Mouse (Mus musculus) spleen, embryonic (tissue): ENCODE data around the gene Calb2.

Experiments used
- CTCF ChIA-PET: fragments of 350-600 bp; sonication (Branson Sonifier 250); formaldehyde crosslinking; loops from one replicate; lab custom pipeline; 2022; lab: Charles Lee

The Calb2 gene

DNA sequence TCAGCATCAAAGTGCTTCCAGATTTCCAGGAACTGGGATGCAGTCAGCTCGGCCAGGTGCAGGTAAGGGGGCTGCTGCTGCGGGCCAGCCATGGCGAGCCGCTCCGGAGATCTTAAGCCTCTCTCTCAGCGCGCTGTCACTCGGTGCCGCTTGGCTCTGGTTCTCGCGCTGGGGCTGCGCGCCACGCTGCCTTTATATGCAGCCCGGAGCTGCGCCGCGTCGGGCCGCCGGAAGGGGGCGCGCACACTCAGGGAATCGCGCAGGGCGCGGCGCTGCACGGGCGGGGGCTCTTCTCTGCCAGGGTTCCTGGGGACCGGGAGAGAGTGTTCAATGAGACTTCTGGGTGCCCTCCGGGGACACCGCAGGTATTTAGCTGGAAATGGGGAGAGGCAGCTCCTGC is at the start of gene Calb2:
Gene Calb2 (minus strand): TSS at position 165 of the 400 bp plus-strand sequence.
- CTCF ChIA-PET = no interaction called here

DNA sequence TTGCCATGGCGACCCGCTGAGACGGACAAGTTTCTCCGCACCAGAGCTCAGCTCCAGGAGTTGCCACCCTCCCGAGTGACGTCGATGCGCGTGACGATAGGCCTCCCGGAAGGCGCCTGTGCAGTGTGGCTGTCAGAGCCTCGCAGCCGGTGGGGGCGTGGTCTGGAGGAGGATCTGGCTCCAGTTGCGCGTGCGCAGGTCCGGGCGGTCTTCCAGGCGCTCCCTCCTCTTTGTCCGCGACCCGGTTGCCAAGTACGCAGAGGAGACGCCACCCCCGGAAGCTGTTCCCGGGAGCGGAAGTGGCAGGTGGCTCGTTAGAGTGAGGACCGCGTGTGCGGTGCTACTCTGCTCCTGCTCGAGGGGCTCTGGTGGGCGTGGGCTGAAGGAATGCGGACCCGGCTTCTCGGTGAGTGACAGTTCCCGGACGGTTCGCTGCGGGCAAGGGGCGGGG is 49.7 kb upstream of the Calb2 start:
- CTCF ChIA-PET = no interaction called here

DNA sequence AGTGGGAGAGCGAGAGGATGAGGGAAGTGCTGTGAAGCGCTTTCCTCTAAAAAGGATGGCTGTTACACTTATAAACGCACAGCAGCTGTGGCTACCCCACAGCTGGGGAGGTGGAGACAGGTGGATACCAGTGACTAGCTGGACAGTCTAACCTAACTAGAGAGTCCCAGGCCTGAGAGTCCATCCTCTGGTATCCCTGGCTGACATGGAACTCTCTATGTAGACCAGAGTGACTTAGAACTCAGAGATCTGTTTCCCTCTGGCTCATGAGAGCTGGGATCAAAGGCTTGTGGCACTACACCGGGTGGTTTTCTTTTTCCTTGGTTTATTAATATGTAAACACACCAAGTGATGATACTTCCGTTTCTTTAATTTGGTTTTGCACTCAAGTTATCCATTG is 49.2 kb upstream of the Calb2 start:
- CTCF ChIA-PET = no interaction called here

DNA sequence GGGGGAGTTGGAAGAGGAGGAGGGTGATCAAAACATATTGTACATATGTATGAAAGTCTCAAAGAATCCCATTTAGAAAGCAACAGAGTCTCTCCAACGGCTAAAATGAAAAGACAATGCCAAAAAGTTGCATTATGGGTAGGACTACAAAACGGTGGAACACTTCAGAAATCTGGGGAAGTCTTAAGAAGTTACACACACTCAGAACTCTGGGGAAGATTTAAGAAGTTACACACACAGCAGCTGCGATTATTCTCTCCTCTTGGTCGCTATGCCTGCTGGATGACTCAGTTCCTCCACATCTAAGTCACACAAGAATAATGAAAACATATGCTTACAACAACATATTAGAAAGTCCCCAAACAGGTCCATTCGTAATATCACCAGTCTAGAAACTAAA is 48.2 kb upstream of the Calb2 start:
- CTCF ChIA-PET = no interaction called here

DNA sequence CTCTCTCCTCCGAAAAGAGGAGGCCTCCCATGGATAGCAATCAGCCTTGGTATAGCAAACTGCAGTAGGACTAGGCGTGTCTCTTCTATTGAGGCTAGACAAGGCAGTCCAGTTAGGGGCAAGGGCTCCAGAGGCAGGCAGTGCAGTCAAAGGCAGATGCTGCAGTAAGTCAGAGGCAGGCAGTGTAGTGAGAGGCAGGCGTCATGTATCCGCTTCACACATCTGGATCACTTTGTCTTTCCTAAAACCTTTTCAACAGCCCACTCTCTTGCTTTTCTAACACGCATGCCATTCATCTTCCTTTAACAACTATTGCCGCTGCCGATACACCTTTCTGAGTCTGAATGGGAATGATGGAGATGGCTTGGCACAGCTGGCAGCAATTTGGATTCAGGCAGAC is 47.4 kb upstream of the Calb2 start, which contains the start of gene Cmtr2:
Gene Cmtr2 (plus strand): TSS at position 301 of the 400 bp plus-strand sequence.
- CTCF ChIA-PET = no interaction called here

DNA sequence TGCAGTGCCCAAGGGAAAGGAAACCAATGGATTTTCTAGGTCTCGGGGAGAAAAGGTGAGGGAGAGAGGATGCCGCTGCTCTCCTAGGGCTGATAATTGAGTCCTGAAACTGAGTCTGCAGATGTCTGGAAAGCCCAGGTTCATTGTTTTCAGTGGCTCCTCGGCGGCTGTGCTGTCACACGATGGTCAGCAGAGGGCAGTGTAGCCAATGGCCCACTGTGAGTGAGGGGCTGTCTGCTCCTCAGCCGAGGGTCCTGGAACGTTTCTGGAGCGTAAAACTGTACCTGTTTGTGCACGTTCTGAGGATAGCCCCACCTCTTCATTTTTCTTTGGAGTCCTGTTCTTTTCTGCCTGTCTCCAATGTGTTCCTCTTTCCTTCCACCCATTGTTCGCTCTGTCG is 33.8 kb upstream of the Calb2 start:
- CTCF ChIA-PET = no interaction called here

DNA sequence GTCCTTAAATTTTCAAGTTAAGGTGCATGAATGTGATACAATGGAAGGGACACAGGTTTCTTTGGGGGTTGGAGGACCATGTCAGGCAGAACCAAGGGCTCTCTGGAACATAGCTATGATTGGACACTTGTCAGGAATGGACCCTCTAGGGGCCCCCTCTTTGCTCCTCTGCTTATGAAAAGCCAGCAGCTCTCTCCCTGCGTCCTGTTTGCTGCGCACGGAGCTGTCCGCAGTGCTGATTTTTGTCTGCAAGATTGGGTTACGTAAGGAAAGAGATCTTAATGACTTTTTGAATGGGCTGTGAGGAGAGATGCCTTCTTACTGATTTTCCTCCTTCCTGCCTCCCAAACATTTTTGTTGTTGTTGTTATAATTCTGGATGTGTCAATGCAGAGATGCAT is 28.7 kb upstream of the Calb2 start:
- CTCF ChIA-PET = no interaction called here

DNA sequence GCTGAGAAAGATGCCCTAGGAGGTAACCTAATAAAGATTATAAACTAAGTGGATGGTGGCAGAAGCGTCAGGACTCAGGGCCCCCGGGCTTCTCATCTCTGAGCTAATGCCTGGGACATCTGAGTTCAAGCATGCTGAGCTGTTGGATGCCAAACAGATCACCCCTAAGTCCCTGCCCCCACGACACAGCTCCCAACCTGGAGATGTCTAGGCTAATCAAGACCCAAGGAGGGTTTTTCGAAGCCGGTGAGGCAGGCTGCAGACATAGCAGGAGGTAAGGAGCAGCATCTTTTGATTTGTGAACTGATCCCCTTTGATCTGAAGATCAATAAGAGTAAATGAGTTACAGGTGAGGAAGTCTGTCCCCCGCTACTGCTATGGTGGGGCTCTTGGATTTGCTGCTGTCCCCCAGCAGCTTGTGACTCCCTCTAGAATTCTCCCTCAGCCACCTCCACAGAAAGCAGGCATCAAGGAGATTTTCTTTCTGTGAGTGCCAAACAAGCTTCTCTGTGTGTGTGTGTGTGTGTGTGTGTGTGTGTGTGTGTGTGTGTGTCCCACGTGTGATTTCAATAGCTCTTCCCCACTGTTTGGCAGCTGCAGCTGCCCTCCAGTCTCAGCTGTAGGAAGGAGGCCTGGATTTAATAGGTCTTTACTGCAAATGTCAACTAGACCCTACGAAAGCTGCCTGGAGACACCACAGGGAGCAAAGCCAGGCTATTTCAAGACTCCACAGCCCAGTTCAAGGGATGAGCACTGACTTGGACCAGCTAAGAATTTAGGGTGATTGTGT is 21.1 kb upstream of the Calb2 start:
- CTCF ChIA-PET = interaction anchor here (0.6 kb wide), 1 partner anchor 9 kb away, joined by 3 read pairs; no protein-coding TSS in a partner anchor

DNA sequence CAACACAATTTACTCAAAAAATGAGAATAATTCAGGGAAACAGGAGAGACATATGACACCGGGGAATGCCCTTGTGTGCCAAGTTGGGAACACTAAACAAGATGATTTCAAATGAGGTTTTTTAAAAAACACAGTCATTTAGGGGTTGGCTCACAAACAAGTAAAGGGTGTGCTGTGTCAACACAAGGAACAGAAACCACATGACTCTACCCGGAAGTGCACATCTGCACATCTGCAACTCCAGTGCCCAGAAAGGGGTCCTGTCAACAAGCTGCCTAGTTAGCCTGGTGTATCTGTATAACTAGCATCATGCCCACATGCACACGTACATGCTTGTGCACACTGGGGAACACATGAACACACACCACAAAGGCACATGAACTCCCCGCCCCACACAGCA is 17.5 kb upstream of the Calb2 start:
- CTCF ChIA-PET = no interaction called here

DNA sequence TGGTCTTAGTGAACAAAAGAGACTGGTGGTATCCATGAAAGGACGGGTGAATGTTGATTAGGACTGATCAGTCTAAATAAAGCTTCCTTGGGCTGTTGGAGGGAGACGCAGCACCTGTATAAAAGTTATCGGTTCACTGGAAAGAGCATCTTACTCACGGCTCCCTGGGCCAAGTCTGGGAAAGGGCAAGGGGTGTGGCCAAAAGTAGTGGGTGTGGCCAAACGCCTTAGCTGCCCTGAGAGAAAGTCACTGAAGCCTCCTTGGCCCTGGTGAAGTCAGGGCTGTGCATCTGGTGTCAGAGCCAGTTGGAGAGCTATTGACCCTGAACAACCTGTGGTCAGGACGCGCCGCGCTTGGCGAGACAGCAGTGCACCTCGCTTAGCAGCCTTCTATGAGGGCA is 15.7 kb upstream of the Calb2 start:
- CTCF ChIA-PET = no interaction called here

DNA sequence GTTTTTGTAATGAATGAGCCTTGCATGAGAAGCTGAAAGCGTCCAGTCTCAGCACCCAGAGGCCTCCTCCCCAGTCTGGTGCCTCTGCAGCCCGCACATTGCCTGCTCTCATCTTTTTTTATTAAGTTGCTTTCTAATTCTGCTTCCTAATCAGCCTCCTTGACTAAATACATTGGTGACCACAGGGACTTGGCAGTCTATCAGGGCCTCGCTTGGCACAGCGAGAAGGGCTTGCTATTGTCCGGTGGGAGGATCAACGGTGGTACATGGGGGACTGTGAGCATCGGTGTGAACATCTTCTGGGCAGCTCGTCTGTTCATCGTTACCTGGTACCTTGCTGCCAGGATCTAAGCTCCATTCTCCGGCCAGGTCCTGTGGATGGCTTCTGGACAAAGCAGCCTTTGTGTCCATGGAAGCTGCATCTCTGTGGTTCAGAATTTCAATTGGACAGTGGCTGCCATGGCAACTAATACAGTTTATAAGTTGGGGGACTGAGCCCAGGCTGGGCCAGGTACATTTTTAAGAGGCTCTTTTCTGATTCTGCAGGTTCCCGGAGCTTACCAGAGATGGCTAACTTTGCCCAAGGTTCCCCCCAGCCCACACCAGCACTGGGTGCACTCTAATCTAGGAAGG is 14.8 kb upstream of the Calb2 start:
- CTCF ChIA-PET = no interaction called here

DNA sequence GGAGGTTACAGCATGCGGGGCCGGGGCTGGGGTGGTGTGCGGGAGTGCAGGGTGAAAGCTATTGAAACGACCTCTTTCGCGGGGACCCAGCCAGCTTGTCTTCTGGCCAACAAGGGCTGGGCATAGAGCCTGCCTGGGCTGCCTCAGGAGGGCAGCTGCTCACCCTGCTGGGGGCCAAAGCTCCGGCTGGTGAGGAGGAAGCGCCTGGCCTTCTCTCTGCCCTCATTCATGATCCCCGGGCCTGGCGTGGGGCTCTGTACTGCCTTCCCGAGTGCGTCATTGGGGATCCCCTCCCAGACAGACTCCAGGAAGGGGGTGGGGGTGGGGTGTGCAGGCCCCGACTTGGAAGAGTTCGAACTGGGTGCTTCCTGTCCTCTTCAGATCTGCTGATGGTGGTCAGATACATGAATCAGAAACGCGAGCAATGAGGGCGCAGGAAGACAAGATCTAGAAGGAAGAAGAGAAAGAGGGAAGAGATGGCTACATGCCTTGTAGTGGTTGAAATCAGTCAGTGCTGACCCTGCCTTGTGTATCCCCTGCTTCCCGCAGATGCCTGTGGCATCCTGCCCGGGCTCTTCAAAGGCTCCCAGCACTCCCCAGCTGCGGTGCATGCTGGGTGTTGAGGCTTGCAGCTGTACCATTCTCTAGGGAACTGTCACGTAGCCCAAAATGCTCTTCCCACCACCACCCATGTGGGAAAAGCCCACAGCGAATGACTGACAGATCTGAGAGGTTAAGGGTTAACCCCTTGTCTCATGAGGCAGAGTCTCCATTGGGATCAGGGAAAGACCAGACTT is 9.5 kb upstream of the Calb2 start:
- CTCF ChIA-PET = no interaction called here

DNA sequence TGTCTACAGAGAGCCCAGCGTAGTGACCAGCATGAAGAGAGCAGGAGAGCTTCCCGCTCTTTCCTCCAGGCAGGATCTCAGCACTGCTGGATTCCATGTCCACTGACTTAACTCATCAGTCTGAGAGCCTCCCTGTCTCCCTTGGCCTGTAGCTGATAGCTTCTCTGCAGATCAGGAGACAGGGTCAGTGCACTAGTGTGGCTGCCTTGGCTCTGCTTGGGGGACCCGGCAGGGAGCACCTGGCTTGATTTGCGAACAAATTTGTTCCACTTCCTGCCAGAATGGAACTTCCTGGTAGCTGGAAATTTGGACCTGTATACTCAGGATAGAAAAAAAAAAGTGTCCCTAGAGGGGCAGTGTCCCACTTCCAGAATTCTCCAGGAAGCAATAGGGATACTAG is 6.8 kb upstream of the Calb2 start:
- CTCF ChIA-PET = no interaction called here

DNA sequence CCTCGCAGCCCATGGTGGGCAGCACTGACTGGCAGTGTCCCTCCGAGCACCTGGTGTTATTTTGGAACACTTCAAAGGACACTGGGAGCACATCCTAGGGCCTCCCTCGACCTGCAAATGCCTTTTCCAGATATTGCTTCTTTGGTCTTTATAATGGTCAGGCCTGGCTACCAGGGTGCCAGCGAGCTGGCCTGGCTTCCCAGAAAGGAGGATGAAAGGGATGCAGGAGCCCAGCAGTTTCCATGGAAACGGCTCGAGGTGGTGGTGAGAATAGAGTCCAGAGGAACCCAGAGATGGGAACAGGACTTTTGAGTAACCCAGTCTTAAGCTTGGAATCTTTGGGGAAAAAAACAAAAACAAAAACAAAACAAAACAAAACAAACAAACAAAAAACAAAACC is 4.2 kb upstream of the Calb2 start:
- CTCF ChIA-PET = no interaction called here

DNA sequence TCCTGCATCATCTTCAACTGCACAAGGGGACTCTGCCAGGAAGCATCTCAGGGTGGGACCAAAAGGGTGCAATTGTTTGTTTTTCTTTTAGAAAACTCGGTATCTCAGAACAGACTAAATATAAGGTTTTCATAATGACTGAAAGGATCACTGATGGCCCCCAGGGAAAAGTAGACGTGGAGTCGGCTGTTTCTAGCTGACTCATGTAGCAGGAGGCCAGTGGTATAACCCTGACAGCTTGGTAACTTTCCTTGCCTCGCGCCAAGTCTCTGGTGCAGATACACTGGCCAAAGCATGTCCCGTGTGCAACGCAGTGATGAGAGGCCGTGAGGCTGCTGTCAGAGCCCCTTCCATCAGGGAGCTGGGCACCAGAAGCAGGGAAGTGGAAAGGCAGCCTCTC is 1.7 kb downstream of the Calb2 start:
- CTCF ChIA-PET = no interaction called here

DNA sequence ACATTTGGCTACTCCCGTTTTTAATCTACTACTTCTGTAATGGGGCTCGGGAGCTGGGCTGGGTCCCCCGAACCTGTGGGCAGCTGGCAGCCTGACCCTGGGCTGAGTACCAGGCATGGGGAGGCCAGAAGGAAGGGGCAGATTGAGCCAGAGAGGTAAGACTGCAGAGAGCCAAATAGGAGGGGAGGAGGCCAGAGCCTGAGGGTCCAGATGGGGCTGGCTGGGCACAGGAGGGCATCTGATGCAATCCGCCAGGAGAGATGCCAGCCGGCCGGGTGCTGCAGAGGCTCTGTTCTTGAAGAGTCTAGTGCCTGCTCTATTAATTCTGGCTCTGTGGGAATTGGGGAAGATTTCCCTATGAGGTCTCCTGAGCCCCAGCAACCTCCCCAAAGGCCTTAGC is 6.0 kb downstream of the Calb2 start:
- CTCF ChIA-PET = no interaction called here

DNA sequence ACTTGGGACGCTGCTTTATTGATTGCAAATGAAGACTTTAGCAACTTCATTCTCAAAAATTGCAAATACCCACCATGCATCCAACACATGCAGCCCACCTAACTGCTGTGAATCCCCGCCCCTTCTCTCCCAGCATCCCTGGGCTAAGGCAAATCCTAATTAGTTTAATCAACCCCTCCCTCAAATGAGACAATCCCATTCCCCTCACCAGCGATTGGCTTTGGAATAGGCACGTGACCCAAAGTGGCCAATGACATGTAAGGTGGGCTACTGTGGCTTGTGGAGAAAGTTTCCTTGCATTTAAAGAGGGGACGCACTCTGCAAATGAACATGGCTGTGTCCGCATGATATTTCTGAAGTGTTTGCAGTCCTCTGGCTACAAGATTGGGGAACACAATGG is 15.1 kb downstream of the Calb2 start:
- CTCF ChIA-PET = no interaction called here

DNA sequence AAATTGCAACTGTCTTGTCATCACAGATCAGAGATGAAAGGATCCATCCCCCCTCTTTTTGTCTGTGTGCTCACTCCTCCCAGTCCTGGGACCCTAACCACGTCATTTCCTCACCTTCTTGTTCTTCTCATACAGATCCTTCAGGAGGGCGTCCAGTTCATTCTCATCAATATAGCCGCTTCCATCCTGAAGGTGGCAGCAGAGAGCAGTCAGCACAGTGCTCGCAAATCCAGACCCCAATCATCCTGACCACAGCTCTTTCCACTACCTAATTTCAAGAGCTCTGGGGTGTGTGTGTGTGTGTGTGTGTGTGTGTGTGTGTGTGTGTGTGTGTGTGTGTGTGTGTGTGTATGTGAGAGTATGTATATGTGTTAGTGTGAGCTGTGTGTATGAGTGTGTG is 22.5 kb downstream of the Calb2 start:
- CTCF ChIA-PET = no interaction called here

DNA sequence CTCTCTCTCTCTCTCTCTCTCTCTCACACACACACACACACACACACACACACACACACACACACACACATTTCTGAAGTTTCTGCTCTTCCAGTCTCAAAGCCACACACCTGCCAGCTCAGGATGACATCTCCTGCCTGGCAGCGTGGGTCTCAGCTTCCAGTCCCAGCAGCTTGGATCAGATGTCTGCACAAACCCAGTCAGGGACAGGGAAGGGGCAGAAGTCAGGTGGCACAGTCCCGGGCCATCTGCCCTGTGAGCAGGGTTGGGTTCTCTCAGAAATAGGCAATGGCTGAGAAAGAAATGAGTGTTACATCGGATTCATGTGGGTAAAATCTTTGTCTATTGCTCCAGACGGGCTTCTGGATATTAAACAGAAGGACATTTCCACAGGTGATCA is 27.2 kb downstream of the Calb2 start:
- CTCF ChIA-PET = no interaction called here

DNA sequence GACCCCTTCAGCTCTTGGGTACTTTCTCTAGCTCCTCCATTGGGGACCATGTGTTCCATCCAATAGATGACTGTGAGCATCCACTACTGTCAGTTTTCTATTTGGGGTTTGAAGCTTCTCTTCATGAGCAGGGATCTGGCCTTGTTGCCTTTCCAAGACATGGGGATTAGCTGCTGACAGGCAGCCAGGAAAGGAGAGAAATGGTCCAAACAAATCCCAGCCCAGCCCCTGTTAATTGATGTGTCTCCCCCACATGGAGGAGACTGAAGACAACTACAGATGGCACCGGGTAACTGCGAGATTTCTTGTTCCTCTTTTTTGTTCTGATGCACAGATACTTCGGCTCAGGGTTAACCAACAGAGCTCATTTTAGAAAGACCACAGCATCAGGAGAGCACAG is 27.9 kb downstream of the Calb2 start:
- CTCF ChIA-PET = no interaction called here

DNA sequence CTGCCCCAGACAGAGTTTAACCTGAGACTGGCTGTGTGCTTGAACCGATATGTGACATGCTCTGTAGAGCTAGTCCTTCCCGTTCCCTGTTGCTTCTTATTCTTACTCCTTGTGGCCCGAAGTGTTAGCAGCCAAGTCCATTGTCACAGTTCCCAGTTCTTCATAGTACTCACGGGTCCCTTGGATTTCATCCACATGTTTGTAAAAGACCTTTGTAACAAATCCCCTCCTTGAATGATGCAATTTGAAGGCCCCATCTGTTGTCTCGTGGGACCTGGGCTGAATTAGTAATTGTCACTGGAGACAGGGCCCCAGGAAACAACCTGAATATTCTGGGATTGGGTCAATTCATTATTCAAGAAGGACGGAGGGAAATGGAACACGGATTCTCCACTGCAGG is 32.5 kb downstream of the Calb2 start:
- CTCF ChIA-PET = no interaction called here

DNA sequence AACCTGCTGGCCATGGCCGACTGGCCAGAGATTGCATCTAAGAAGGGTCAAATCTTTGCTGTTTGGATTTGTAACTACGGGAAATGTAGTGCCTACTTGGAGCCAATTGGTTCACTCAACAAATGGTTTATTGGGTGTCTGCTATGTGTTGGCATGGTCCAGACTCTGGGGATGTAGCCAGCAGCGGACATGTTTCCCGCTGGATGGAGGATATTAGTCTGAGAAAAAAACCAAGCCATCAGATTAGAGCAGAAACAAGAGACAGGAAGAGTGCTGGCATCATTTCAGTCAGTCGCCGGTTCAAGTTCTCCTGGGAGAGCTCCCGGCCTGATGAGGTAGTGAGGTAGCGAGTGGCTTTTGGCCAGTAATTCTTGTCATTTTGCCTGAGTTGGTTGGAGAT is 33.8 kb downstream of the Calb2 start:
- CTCF ChIA-PET = no interaction called here

DNA sequence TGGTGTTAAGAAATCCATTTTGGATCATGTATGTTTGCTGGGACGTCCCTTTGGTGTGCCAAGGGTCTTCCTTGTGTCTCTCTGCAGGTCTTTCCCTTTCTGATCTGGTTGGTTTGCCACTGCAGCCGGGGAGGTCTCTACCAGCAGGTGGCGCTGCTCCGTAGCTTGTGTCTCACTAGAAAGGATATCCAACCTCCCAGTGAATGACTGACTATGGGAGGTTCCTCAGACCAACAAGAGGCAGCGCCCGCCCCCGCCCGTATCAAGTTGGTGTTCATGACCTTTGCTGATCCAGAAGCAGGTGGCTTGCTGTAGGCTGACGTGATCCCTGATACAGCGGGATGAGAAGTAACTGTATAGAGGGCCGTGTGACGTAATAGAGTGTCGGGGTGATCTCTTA is 37.5 kb downstream of the Calb2 start:
- CTCF ChIA-PET = no interaction called here
